Mouse (Mus musculus) spleen, adult 2 months (tissue): ENCODE data around the gene Tgfb2.

ENCODE experiments used
- CTCF ChIP-seq: fragments of 200-500 bp; IDR thresholded peaks from 2 replicates; pipeline ENCODE4 v1.5.1; 2011; ENCODE audit warnings: mild to moderate bottlenecking, inconsistent platforms; ENCODE audit not compliant: insufficient read depth, insufficient read length, insufficient replicate concordance; ENCODE audit errors: extremely low read depth
- POLR2A ChIP-seq: fragments of 200-500 bp; IDR thresholded peaks from 2 replicates; pipeline ENCODE4 v1.6.1; 2011; ENCODE audit warnings: low read depth, low read length, inconsistent platforms

DNA sequence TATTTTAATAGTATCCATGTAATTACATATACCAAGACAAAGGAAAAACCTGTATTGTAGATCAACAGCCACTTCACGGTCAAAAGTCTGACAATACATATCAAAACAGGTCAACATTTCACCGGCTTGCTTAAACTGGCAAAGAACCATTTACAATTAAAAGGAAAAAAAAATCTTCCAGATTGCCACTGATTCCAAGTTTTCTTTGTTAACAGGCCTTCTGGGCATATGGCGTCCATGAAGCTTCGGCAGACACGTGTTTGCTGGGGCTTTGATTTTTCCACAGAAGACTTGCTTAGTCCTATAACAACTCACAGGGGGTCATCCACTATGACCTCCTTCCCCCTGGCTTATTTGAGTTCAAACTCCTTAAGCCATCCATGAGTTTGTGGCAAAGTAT is 81.3 kb downstream of the Tgfb2 start:
- TF ChIP-seq CTCF (no peak), POLR2A (no peak)
